Mouse (Mus musculus): ENCODE measurements around the gene Mill2.

DNA sequence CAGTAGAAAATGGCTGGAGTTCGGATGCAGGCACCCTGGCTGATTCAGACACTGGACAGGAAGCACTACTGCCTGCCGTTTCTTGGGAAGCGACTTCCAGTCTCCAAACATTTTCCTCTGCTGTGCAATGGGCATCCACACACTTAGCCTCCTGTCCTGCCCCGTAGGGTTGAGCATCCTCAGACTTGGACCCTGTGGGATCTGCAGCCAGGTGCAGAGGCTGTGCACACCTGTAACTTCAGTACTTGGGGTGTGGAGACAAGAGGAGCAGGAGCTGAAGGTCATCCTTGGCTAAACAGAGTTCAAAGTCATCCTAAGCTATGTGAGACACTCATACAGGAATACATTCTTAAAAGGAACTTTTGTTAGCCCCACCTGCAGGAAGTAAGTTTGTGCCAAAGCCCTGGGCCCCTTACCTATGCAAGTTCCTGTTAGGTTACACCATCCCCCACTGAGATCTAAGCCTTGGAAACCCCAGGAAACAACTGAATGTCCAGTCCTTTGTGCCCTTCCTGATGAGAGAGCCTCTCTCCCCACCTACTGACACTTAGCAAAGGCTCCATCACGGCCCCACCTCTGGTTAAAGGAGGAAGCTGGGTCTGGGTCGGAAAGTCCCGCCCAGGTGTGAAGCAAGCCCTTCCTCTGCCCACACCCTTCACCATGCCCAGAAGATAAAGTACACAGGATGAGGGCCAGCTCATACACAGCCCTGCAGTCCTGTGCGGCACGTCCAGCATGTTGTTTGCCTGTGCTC lies 44.4 kb downstream of the Mill2 start:
- TF ChIP-seq CTCF (IDR thresholded peaks at IDR 0.05; ENCODE audit: insufficient read depth, low read depth, low read length) (no peak), POLR2A (IDR thresholded peaks at IDR 0.05; ENCODE audit: insufficient read depth, low read depth, low read length) (no peak)

Data from olfactory bulb, adult 2 months (tissue).